Mouse (Mus musculus) stomach, postnatal 0 days (tissue): ENCODE measurements around the gene Ntf5.

ENCODE experiments used
- CTCF ChIP-seq: IDR thresholded peaks from 2 replicates; pipeline ENCODE4 v1.5.1; 2016; ENCODE audit warnings: antibody characterized with exemption, low read depth, mild to moderate bottlenecking, moderate library complexity
- EP300 ChIP-seq: optimal IDR thresholded peaks from 2 replicates; pipeline ENCODE3; 2016; ENCODE audit warnings: antibody characterized with exemption

DNA sequence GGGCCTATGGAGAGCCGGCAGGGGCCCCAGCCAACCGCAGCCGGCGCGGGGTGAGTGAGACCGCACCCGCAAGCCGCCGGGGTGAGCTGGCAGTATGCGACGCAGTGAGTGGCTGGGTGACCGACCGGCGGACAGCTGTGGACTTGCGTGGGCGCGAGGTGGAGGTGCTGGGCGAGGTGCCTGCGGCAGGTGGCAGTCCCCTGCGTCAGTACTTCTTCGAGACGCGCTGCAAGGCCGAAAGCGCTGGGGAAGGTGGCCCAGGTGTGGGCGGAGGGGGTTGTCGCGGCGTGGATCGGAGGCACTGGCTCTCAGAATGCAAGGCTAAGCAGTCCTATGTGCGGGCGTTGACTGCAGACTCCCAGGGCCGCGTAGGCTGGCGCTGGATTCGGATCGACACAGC, 2.1 kb downstream of the Ntf5 start:
- TF ChIP-seq CTCF (no peak), EP300 (no peak)
